Mouse (Mus musculus) forebrain, embryonic 15.5 days (tissue): Measurements from ENCODE around the gene Plekhm1. TPM values are rescaled to one million over a fixed set of nuclear protein-coding genes. Genes with fewer than 3 reads are reported as not detected.
"Not testable (repeated sequence)": the region's sequence is repeated elsewhere in the genome, so short reads cannot be mapped to it uniquely, and the experiment has no call there.

Experiments
- ATAC-seq: fragments of 200-750 bp; cut with Nextera tagmentation; replicated peaks from 2 replicates; pipeline ENCODE4 v1.8.0; 2017; ENCODE audit warnings: mild to moderate bottlenecking, moderate TSS enrichment, moderate library complexity
- H3K27ac ChIP-seq: fragments of 300-500 bp; sonication (generic); replicated peaks from 2 replicates; pipeline ENCODE4 v1.5.1; 2015; ENCODE audit warnings: mild to moderate bottlenecking, inconsistent platforms
- H3K27me3 ChIP-seq: fragments of 300-500 bp; sonication (generic); 2 replicates; pipeline ENCODE4 v1.6.1; 2015; ENCODE audit warnings: inconsistent platforms
- H3K36me3 ChIP-seq: fragments of 300-500 bp; sonication (generic); 2 replicates; pipeline ENCODE4 v1.6.1; 2015; ENCODE audit warnings: mild to moderate bottlenecking, inconsistent platforms
- H3K4me1 ChIP-seq: fragments of 300-500 bp; sonication (generic); 2 replicates; pipeline ENCODE4 v1.6.1; 2015; ENCODE audit warnings: inconsistent platforms
- H3K4me2 ChIP-seq: fragments of 300-500 bp; sonication (generic); replicated peaks from 2 replicates; pipeline ENCODE4 v1.6.1; 2015; ENCODE audit warnings: mild to moderate bottlenecking, inconsistent platforms
- H3K4me3 ChIP-seq: fragments of 300-500 bp; sonication (generic); 2 replicates; pipeline ENCODE4 v1.5.1; 2015; ENCODE audit warnings: mild to moderate bottlenecking, inconsistent platforms
- H3K9ac ChIP-seq: fragments of 300-500 bp; sonication (generic); replicated peaks from 2 replicates; pipeline ENCODE4 v1.6.1; 2015; ENCODE audit warnings: mild to moderate bottlenecking, inconsistent platforms
- H3K9me3 ChIP-seq: fragments of 300-500 bp; sonication (generic); 2 replicates; pipeline ENCODE4 v1.6.1; 2016; ENCODE audit warnings: inconsistent platforms
- WGBS: fragments of 180-500 bp; shearing (Covaris S2); methylation state at CpG from one replicate; pipeline ENCODE4 v1.1.7; 2015; ENCODE audit warnings: mixed read lengths; 5-methylcytosine and 5-hydroxymethylcytosine counted together
- polyA plus RNA-seq: library from polyadenylated mRNA; unstranded; fragments of >200 nt; fragmentation: Nextera tagmentation; extraction: Ambion mirVana; gene quantifications from 2 replicates; pipeline ENCODE4 v1.2.1, GENCODE M21; 2015

The Plekhm1 gene
- polyA plus RNA-seq, 1 experiment from 2014 or later, result 8.9 TPM

DNA sequence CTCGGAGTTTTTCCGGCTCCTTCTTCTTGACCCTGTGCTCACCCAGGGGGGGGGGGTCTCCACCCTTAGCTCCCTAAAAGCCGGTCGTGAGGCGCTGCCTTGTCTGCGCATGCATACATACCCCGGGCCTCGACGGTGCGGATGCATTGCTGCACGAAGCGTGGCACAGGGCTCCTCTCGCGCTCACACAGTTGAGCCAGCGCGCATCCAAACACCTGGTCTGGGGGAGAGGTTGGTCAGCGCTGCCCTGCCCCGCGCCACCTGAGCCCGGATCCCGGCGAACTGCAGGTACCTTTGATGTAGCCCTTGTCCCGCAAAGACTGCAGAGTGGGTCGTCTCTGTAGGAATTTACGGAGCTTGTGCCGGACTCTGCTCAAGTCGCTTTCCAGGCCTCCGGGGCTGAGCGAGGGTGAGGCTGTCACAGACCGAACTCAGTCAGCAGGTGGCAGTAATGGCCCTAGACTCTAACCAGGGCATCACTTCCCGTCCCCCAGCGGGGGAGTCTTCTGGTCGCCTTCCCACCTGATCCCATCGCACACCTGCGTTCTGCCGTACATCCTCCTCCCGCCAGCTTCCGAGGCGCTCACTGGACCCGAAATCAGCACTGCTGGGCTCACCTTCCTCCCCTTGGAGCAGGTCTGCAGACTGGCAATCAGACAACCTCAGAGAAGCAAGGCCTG, 78.6 kb downstream of the Plekhm1 start:
- peak overlapping the region; percentile 33 for H3K4me3 ChIP-seq
- no peaks in the 10 kb centered on the region for H3K9me3 ChIP-seq
- peak overlapping the region; percentile 26; the same call in 1 of the 2 replicates for H3K9ac ChIP-seq
- H3K36me3 ChIP-seq, result no peaks in the 10 kb centered on the region
- no peak for ATAC-seq
- WGBS, result 11% methylated on average over 40 of the region's 40 CpGs
- no peak overlapping the region for H3K27ac ChIP-seq
- H3K4me2 ChIP-seq, result peak overlapping the region; percentile 54
- H3K27me3 ChIP-seq, result peaks cover 16% of the 10 kb centered on the region
- H3K4me1 ChIP-seq, result peaks cover 15% of the 10 kb centered on the region

DNA sequence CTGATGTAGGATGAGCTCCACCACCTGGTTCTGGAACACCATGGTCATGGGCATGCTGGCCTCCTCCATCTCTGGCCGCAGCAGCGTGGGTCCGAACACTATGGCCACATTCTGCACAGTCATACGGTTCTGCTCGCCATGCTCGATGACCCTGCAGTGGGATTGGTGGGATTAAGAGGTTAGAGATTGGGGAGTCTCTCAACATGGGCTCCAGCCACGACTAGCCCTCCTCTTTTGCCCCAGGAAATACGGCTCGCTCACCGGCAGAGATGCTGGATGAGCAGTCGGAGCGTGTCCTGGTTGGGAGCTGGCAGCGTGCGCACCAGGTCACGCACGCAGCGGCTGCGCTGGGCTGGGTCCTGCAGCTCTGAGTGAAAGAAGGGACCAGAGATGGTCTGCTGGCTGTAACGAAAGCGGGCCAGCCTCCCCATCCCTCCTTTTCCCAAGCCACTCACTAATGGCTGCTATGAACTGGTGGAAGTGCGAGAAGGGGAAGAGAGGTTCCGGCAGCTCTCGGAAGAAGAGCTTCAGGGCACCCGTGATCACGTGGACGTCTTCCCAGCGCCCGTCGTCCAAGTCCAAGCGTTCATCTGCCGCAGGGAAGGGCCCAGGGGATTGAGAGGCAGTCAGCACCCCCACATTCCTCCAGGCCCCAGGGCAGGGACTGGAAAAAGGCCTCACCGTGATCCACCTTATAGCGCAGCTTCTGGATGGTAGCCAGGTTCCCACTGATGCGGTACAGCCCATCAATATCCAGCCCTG, 79.4 kb downstream of the Plekhm1 start:
- Histone ChIP-seq H3K36me3 (no peaks in the 10 kb centered on the region), H3K9me3 (no peaks in the 10 kb centered on the region), H3K4me1 (peaks cover 15% of the 10 kb centered on the region), H3K27me3 (peaks cover 16% of the 10 kb centered on the region), H3K4me2 (peak overlapping the region; percentile 54), H3K4me3 (peak overlapping the region; percentile 33), H3K27ac (no peak overlapping the region), H3K9ac (peak overlapping the region; percentile 26; the same call in 1 of the 2 replicates)
- 32% methylated on average over 34 of the region's 34 CpGs for WGBS
- peak; percentile 19 for ATAC-seq

DNA sequence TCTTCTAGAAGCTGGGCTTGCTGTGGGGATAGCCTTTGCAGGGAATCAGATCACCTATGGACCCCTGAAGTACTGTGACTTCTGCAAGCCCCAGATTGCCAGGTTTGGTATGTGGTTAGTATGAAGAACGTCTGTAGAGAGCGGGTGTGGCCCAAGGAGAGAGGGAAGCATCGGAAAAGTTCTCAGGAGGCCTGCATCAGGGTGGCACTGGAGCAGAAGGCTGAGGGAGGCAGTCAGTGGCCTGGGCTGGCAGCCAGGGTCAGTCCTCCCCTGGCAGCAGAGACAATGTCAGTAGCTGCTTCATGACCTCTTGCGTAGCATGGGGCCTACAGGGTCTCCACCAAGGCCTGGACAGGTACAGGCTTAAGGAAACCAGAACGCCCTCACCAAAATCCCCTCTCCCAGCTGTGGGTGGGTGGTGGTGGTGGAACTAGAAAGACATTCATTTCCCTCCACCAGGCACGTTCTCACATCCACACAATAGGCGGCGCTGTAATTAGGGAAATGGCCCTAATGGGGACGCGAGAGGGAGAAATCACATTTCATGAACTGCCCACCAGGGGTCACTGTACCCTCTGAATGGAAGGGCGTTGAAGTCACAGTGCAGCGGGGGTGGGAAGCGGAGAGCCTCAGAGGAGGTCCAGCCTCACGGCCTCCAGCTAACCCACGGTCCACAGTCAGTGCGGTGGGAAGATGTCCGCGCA, 80.1 kb downstream of the Plekhm1 start:
- Histone ChIP-seq H3K27ac (no peak overlapping the region), H3K4me3 (peak overlapping the region; percentile 33), H3K4me1 (peaks cover 15% of the 10 kb centered on the region), H3K4me2 (peak overlapping the region; percentile 54), H3K27me3 (peaks cover 16% of the 10 kb centered on the region), H3K9me3 (no peaks in the 10 kb centered on the region), H3K9ac (no peak overlapping the region), H3K36me3 (no peaks in the 10 kb centered on the region)
- ATAC-seq, result peak; percentile 66
- 24% methylated on average over 18 of the region's 18 CpGs for WGBS

DNA sequence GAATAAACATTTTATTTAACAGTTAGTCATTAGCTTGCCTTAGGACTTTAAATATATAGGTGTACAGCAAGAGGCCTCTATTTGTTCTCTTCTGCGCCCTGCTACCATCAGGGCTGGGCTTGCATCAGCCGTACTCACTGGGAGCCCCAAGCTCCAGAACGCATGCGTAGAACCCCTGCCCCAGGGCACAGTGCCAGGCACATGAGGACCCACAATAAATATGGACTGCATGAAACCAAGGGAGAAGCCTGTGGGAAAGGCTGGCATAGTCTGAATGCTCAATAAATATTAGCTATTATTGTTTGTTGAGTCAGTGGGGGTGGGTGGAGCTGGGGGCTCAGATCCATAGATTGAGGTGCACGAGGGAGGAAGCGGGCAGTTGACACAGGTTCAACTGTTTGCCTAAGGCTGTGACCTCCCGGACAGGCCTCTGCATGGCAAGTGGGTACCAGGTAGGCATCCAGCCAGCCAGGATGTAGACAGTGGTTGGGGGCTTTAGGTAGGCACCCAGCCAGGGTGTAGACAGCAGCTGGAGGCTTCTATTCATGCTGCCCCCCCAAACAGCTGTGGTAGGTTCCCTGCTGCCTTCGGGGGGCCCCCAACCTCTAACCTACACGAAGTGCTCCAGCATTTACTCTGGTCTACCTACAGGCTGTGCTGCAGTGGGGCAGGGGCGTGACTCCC, 80.8 kb downstream of the Plekhm1 start:
- no peaks in the 10 kb centered on the region for H3K36me3 ChIP-seq
- no peak overlapping the region for H3K27ac ChIP-seq
- no peak overlapping the region for H3K4me2 ChIP-seq
- WGBS, result 92% methylated on average over 10 of the region's 10 CpGs
- H3K9me3 ChIP-seq, result no peaks in the 10 kb centered on the region
- ATAC-seq, result no peak
- H3K27me3 ChIP-seq, result peaks cover 16% of the 10 kb centered on the region
- no peak overlapping the region for H3K4me3 ChIP-seq
- H3K4me1 ChIP-seq, result peaks cover 15% of the 10 kb centered on the region
- H3K9ac ChIP-seq, result no peak overlapping the region

DNA sequence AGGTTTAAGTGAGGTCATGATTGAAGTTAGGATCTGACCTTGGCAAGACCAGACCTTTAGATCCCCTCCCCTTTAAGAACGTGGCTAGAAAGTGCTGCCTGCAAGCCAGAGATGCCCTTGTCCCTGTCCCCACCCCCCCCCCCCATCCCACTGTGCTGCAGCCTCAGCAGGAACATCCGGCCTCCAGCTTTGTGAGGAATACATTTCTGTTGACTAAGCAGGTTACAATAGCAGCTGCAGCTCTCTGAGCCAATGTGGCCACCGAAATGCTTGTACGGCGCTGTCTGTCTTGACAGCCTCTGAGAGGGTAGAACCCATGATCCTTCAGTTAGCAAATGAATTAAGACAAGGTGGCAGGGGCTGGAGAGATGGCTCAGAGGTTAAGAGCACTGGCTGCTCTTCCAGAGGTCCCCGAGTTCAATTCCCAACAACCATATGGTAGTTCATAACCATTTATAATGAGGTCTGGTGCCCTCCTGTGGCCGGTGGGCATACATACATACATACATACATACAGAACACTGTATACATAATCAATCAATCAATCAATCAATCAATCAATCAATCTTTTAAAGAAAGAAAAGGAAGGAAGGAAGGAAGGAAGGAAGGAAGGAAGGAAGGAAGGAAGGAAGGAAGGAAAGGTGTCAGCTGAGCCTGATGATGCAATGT, 81.7 kb downstream of the Plekhm1 start:
- ATAC-seq, result no peak
- peaks cover 15% of the 10 kb centered on the region for H3K4me1 ChIP-seq
- H3K9me3 ChIP-seq, result no peaks in the 10 kb centered on the region
- no peaks in the 10 kb centered on the region for H3K36me3 ChIP-seq
- WGBS, result 68% methylated on average over 7 of the region's 7 CpGs
- no peak overlapping the region for H3K4me3 ChIP-seq
- peaks cover 16% of the 10 kb centered on the region for H3K27me3 ChIP-seq
- H3K27ac ChIP-seq, result no peak overlapping the region
- no peak overlapping the region for H3K4me2 ChIP-seq
- no peak overlapping the region for H3K9ac ChIP-seq

DNA sequence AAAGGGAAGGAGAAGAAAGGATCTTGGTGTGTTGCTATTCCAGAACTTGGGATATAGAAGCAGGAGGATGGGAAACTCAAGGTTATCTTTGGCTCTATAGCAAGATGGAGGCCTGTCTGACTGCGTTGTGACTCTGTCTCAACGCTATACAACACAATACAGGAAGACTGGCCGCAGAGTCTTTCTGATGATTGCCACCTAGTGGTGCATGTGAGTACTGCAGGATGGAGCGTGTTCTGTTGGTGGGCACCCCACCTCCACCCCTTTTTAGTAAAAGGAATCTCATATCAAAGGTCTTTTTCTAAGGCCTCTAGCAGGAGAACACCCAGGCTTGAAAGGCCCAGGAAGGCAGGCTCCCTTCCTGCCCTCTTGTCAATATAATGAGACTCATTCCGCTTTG, 85.5 kb downstream of the Plekhm1 start:
- Histone ChIP-seq H3K27me3 (no peaks in the 10 kb centered on the region), H3K9ac (no peak overlapping the region), H3K9me3 (no peaks in the 10 kb centered on the region), H3K4me2 (no peak overlapping the region), H3K4me1 (0 out of 2 replicates have a peak, but pooled peaks cover 10% of the 10 kb centered on the region), H3K4me3 (no peak overlapping the region), H3K27ac (no peak overlapping the region), H3K36me3 (no peaks in the 10 kb centered on the region)
- 10% methylated on average over 5 of the region's 5 CpGs for WGBS
- no peak; the same call in 1 of the 2 replicates for ATAC-seq

DNA sequence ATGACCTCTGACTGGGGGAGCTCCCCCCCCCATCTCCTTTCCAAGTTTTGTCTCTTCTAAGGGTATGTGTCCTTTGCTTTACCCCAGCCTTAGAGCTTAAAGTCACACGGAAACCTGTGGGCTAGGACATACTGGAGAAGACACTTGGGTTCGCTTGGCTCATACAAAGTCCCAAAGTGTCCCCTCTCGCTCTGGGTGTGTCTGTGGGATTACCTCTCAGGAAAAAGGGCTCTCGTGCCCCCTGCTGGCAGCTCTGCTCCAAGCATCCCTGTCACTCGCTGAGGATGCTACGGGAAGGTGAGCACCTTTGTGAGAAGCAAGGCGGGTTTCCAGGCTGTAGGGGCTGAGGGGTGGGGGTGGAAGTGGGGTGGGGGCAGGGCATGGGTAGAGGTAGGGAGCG, 87.3 kb downstream of the Plekhm1 start:
- ATAC-seq, result peak; percentile 56; the same call in 1 of the 2 replicates
- WGBS, result 9% methylated on average over 8 of the region's 8 CpGs

DNA sequence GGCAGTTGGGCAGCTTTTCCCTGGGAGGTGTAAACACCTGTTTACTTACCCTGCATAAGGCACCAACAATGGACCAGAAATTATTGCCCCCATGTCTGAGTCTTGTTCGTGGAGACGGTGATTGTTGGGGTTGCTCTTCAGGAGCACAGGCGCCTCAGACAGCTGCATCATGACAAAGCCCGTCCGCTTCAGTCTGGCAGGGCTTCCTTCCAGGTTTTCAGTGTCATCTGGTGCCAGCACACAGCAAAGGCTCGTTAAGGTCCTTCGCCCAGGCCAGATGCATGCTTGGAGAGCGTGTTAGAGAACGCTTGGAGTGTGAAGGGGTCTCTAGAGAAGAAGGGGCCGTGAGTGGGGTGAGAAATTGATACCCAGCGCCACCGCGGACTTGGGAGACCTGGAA, 87.8 kb downstream of the Plekhm1 start:
- no peak for ATAC-seq
- Histone ChIP-seq H3K36me3 (no peaks in the 10 kb centered on the region), H3K27me3 (no peaks in the 10 kb centered on the region), H3K27ac (no peak overlapping the region), H3K4me1 (peaks cover 21% of the 10 kb centered on the region), H3K9me3 (no peaks in the 10 kb centered on the region), H3K4me2 (no peak overlapping the region), H3K4me3 (no peak overlapping the region), H3K9ac (no peak overlapping the region)
- WGBS, result 48% methylated on average over 13 of the region's 13 CpGs

More for the DNA sequence above, 87.3 kb downstream of the Plekhm1 start:
- no peaks in the 10 kb centered on the region for H3K9me3 ChIP-seq
- H3K4me3 ChIP-seq, result no peak overlapping the region
- H3K4me2 ChIP-seq, result no peak overlapping the region
- H3K4me1 ChIP-seq, result peaks cover 21% of the 10 kb centered on the region
- no peaks in the 10 kb centered on the region for H3K27me3 ChIP-seq
- H3K36me3 ChIP-seq, result no peaks in the 10 kb centered on the region
- H3K27ac ChIP-seq, result no peak overlapping the region
- H3K9ac ChIP-seq, result no peak overlapping the region

DNA sequence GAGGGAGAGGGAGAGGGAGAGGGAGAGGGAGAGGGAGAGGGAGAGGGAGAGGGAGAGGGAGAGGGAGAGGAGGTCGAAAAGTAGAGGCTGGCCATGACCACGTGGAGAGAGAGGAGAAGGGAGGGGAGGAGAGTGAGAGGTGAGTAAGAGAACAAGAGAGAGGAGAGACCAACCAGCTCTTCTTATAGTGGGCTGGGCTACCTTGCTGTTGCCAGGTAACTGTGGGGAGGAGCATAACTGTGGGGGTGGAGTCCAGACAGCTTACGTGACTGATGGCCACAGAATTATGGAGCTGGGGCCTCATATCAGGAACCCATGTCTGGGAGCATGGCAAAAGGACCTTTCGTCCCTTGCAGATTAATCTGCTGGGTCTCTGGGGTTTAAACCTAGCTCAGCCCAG, 89.7 kb downstream of the Plekhm1 start:
- not testable (repeated sequence) for H3K27ac ChIP-seq, H3K9ac ChIP-seq, H3K27me3 ChIP-seq, H3K4me2 ChIP-seq, H3K9me3 ChIP-seq, ATAC-seq, H3K36me3 ChIP-seq, H3K4me3 ChIP-seq
- H3K4me1 ChIP-seq, result peaks cover 25% of the 10 kb centered on the region
- 36% methylated on average over 4 of the region's 4 CpGs for WGBS

DNA sequence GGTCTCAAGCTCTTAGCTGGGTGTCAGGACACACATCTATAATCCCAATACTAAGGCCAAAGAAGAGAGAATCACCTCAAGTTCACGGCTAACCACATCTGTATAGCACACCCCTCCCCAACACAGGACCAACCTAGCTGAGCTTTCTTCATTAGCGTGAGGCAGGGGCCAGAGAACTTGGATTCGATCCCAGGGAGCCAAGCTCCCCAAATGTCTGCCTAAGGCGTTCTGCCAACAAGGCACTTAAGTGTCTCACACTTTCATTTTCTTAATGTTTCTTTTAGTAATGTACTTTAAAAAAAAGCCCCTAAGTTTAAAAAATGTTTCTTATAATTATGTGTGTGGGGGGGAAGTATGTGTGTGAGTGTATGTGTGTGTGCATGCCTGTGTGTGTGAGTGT, 91.8 kb downstream of the Plekhm1 start:
- ATAC-seq, result no peak
- WGBS, result 30% methylated on average over 4 of the region's 4 CpGs
- no peak overlapping the region for H3K4me3 ChIP-seq

DNA sequence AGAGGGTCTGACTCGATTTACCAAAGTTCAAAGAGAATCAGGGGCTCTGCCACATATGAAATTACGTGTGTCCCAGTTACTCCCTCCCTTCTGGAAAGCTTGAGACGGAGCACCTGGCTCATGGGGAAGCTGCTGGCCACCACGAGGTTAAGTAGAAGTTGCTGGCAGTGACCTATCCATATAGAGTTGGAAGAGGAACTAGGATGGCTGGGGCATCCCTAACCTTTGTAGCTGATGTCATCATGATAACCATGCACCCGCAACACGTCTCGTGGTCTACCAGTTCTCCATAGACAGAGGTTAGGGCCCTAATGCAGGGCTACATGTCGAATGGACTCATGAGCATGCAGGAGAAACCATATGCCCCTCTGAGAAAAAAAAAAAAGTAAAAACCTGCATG, 92.3 kb downstream of the Plekhm1 start:
- H3K9ac ChIP-seq, result no peak overlapping the region
- H3K27me3 ChIP-seq, result no peaks in the 10 kb centered on the region
- no peaks in the 10 kb centered on the region for H3K36me3 ChIP-seq
- H3K27ac ChIP-seq, result no peak overlapping the region
- no peak for ATAC-seq
- H3K9me3 ChIP-seq, result no peaks in the 10 kb centered on the region
- H3K4me3 ChIP-seq, result no peak overlapping the region
- no peak overlapping the region for H3K4me2 ChIP-seq
- H3K4me1 ChIP-seq, result peaks cover 25% of the 10 kb centered on the region
- 80% methylated on average over 8 of the region's 8 CpGs for WGBS

More for the DNA sequence above, 91.8 kb downstream of the Plekhm1 start:
- no peak overlapping the region for H3K4me2 ChIP-seq
- H3K9me3 ChIP-seq, result no peaks in the 10 kb centered on the region
- peaks cover 25% of the 10 kb centered on the region for H3K4me1 ChIP-seq
- no peak overlapping the region for H3K27ac ChIP-seq
- no peaks in the 10 kb centered on the region for H3K27me3 ChIP-seq
- no peak overlapping the region for H3K9ac ChIP-seq
- no peaks in the 10 kb centered on the region for H3K36me3 ChIP-seq
